Mouse (Mus musculus): Measurements from ENCODE around the gene Tssk6.

- TF ChIP-seq EP300 (IDR thresholded peaks at IDR 0.05; ENCODE audit: insufficient read depth, low read depth, low read length), result no peak
- TF ChIP-seq CTCF (IDR thresholded peaks at IDR 0.05), result no peak
- TF ChIP-seq POLR2A (IDR thresholded peaks at IDR 0.05; ENCODE audit: insufficient read depth, low read depth, low read length), result no peak
Observed at GRCm38 (mm10) chr8:69870003-69870765, 31.8 kb upstream of the Tssk6 start.

Measured in heart, adult 2 months (tissue).